Mouse (Mus musculus): ENCODE measurements around the gene 1700109H08Rik.
A peak's percentile ranks its signal among the peaks of the same experiment; 100 is the strongest.

DNA sequence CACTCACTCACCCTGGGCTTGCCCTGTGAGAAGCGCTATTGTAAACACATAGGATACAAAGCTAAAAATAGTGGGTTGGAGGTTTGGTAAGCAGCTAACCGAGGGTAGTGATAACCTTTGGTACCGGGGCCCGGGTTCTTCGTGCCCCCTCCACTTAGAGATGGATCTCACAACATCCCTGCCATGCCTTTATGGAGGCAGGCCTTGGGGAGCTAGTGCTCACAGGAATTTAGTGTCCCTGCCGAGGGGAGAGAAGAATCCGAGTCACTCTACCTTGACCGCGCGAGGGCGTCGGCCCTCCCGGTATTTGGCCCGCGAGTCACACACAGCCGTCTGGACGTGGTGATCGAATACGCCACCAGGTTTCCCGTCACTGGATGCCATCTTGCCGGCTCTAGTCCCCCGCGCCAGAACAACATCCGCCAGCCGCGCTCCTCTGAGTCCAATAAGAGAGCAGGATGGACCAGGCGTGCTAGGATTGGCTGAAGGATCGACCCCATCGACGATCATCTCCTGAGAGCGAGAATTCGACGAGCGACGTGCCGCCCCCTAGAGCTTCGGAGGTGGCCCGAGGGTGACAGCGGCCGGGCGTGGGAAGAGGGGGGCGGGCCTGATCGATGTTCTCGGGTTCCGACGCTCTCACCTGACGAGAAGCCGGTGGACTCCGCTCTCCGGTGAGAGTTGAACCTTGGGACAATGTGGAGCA, 24.5 kb downstream of the 1700109H08Rik start, which contains the start of gene Pex1:
- TF ChIP-seq CTCF (IDR thresholded peaks at IDR 0.05; ENCODE audit: low read depth, low read length) (peak; percentile 31), POLR2A (IDR thresholded peaks at IDR 0.05; ENCODE audit: insufficient read depth, low read length) (no peak)

Data from ES-Bruce4 (cell line).